Mouse (Mus musculus): ENCODE data around the gene Lpin1.
A peak's percentile ranks its signal among the peaks of the same experiment; 100 is the strongest.

The Lpin1 gene

DNA sequence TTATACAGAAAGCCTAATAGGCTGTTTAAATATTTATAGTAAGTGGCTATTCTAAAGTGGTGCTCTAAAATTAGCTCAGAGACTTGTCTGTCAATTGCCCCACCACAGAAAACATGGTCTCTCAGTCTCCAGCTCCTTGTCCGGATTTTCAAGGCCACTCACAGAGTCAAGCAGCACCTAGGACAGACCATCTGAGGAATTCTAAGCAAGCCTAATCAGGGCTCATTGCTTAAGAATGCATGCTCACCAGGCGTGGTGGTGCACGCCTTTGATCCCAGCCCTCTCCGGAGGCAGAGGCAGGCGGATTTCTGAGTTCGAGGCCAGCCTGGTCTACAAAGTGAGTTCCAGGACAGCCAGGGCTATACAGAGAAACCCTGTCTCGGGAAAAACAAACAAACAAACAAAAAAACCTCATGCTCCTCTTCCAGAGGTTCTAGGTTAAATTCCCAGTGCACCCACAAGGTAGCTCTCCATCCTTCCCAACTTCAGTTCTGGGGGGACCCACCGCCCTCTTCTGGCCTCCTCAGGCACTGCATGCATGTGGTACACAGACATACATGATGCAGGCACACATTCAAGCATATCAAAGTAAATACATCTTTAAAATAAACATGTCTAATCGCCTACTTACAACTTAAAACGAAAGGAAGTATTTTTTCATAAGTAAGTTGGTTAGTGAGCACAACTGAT lies 40.2 kb downstream of the Lpin1 start:
- peak in 1 of 2 experiments; percentile 44 for DNase-seq

DNA sequence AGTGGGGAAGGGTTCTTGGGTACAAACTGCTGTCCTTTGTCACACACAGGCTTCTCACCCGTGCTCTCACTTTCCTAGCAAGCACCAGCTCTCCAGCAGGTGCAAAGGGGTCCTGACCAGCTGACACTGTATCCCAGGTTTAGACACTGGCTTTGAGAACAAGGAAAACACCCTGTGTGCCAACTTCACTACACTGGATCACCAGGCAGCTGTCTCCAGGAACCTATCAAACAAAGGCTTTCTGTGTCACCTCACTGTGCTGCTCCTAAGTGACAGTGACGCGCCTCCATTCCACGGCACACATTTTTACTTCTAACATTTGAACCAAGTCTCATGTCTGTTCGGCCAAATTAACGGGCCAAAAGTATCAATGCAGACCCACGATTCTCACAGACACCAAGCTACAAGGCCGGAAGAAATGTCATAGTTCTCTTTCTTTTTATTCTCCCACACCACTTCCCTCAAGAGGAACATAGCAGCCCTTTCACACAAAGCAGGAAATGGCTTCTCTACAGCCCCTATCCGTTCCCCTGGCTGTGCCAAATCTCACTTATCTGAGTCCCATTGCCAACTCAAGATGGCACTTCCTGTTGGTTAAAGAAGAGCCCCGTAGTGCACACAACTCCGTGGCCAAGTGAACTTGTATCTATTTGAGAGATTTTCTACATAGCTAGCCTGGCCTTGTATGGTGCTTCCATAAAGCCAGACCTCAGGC lies 41.7 kb downstream of the Lpin1 start:
- DNase-seq, result peak in 1 of 2 experiments; percentile 25

DNA sequence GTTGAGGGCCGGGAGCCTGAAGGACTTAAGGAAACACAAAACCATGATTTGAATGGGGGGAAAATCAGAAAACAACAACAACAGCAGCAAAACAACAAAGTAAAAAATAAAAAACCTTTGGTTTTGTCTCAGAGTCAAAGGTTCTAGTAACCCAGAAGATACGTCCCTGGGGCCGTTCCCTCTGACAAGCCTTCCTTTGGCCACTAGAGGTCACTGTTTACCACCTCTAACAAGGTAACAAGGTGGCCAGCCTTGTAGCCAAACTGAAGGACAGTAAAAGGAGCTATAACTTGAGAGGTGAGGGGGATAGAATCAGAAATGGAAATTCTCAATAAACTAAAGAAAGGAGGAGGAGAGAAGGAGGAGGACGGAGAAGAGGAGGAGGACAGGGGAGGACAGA lies 42.3 kb downstream of the Lpin1 start:
- DNase-seq, result peak; percentile 75 to 80

DNA sequence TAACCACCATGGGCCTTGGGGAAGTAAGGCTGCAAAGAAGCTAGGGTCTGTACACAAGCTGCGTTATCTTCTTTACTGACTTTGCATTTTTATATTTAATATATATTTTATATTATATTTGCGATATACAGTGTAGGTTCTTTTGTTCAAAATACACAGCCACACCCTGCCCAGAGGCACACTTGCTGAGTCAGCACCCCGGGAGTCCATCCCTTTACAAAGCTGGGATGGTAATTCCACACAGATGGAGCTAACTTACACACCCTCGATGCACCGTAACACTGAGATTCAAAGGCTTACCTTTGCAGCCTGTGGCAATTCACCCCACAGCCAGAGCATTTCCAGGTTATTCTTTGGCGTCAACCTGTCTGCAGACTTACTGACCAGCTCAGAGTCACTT lies 42.7 kb downstream of the Lpin1 start:
- DNase-seq, result no peak

DNA sequence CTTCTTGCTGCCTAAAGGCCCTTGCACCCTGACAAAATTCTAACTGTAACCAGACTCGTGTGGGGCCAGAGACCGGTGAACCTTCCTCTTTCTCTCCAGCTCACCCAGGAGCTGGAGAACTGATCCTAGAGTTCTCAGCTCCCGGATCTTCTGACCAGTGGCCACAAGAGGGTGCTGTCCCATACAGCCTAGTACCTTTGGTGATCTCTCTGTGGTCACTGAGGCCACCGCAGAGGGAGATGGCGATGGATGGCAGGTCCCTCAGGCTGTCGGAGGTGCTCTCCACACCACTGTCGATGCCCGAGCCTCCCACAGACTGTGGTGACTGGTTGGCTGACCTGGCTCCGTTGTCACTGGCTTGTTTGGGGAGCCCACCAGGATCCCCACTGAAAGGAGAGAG lies 47.3 kb downstream of the Lpin1 start:
- DNase-seq, result peak; percentile 24 to 25

DNA sequence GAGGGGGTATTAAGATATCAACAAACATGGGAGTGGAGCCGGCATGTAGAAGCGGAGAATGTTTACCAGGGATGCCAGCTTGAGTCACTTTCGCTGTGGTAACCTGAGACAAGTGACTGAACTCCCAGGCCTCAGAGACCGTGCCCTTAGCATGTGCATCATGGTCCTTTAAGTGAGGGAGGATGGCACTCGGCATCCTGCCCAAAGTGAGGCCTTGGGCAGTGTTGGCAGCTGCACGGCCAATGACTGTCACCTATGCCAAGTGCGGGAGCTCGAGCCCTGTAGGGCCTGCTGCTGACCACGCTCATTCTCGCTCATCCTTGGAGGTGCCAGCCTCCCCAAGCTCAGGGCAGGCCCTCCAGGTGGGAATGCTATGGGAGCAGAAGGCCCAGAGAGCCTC lies 48.1 kb downstream of the Lpin1 start:
- no peak for DNase-seq

DNA sequence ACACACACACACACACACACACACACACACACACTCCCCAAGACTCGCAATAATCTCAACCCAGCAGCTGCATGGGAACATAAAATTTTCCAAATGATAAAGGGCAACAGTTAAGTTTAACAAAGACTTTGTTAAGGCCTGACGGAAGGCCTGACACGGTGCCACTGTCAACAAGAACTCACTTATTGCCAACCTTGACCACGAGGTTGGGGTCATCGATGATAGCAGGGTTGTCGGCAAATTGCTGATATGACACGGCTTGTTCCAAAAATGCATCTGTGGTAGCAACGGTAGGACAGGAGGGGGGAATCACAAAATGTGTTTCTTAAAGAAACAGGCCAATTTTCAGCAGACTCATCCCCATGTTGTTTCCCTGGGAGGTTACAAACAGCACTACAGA lies 48.6 kb downstream of the Lpin1 start:
- no peak for DNase-seq

DNA sequence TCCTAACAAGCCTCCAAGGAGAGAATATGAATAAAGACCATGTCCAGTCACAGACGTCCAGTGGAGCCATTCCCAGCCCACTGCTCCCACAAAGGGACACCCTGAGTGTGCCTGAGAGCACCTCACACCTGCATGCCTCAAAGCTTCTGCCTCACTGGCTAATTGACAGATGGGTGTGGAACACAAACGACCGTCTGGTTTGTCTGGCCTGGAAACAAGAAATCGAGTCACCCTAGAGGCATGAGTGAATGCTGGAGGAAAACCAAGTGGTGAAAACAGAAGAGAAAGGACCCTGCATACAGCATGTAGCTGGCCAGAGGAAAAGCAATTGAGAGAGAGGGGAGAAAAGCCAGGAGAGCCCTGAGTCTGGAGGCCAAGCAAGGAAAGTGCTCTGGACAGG lies 53.5 kb downstream of the Lpin1 start:
- no peak for DNase-seq

DNA sequence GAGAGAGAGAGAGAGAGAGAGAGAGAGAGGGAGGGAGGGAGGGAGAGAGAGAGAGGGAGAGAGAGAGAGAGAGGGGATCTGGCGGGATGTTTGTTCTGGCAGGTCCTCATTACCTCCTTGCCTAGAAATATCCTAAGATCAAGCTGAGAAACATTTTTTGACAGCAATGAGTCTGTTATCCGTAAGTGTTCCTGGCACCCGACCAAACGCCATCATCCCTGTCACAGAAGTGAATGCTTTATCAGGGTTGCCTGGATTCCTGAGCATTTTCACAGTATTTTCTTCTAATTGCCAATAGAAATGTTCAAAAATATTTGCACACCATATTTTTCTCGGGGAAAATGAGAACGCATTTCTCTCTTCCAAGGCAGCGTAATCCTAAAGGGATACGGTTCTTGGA lies 56.6 kb downstream of the Lpin1 start:
- DNase-seq, result no peak

DNA sequence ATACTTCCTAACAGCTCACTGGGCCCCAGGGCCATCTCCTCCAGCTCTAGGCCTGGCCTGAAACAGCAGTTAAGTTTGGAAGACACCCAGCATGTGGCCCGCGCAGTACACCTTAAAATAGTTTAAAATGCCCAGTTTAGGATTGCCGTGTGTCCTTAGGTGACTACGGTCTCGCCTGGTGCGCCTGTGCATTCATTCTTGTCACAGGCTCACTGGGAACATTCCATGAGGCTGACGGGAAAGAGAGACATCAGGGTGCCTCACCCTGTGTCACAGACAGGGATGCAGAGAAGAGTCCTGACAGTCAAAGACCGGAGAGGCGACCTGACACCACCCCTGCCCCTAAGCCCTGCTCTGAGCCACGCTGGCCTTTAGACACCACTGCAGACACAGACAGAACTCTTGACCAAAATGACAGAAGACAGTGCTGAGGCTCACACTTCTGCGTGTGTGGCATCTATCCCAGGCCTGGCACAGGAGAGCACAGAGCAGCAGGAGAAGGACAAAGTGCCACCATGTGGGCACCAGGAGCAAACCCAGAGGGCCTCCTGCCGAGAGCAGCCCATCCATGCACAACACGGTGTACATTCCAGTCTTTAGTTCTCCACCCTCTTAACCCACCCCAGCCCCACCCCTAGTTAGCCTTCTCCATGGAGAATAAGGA lies 58.5 kb downstream of the Lpin1 start:
- no peak for DNase-seq

DNA sequence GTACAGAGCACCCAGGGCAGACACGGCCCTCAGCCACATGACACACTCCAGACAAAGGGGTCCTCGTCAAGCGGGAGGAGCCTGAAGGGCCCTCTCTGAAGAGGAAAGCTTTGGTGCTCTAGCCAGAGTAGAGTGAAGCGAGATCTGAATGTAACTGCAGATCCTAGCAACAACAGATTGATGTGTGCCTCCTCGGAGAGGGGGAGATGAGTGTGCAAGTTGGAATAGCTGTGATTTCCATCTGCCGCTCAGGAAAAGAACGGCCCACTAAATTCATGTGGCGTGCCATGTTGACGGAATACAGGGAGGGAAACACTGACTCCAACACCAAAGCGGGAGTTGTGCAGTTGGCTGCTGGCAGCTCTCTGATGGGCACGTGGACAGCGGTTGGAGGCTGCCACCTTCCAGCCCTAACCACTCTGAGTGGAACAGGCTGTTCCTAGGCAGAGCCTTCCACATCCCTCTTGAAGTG lies 59.7 kb downstream of the Lpin1 start:
- no peak for DNase-seq

DNA sequence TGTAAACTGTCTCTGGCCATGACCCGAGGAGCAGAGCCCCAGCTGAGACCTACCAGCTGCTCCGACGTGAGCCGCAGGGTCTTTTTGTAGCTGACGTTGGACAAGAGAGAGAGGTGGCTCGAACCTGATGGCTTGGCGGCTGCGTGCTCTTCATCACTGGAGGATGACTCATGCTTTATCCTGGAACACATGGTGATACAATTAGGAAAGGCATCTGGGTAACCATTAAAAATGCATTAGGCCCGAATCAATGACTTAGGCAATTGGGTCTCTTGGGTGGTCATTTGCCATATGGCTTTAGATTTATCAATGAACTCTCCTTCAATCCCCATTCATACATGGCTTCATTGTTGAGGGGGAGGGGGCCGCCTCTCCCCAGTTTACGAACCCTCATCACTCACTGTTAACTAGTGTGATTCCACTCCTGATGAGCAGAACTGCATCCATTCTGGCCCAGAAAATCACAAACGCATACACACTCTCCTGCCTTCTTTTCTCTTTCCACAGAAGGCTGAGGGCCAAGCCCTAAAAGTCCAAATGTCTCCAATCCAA lies 61.9 kb downstream of the Lpin1 start:
- no peak for DNase-seq

DNA sequence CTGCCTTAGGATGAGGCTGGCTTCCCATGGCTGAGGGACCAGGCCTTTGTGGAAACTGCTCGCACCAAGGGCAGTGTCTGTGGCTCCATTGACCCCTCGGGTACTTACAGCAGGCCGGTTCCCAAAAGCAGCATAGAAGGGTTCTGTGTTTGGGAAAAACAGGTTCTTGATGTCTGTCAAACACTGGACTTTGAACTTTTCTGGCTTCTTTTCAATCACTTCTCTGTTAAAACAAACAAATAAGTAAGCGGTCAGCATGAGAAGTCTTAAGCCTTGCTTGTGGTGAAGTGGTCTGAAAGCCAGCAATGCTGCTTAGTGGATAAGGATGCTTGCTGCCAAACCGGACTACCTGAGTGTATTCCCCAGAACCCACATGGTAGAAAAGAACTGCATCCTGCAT lies 69.2 kb downstream of the Lpin1 start:
- DNase-seq, result no peak

DNA sequence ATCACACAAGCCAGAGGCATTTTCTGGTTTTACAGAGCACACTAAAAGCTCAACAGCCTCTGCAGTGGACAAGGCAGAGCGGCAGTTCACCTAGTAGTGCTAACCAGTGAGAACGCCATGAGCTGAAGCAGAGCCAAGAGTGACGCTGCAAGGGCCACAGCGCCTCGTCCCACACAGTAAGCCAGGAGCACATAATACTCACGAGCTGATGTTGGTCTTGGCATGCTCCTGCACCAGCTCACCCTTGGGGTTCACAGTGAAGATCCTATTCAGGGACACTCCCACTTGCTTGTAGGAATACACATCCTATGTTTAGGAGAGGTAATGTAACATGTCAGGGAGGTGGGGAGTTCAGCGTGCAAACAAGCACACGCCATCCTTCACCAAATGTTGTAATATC lies 70.1 kb downstream of the Lpin1 start:
- DNase-seq, result no peak

DNA sequence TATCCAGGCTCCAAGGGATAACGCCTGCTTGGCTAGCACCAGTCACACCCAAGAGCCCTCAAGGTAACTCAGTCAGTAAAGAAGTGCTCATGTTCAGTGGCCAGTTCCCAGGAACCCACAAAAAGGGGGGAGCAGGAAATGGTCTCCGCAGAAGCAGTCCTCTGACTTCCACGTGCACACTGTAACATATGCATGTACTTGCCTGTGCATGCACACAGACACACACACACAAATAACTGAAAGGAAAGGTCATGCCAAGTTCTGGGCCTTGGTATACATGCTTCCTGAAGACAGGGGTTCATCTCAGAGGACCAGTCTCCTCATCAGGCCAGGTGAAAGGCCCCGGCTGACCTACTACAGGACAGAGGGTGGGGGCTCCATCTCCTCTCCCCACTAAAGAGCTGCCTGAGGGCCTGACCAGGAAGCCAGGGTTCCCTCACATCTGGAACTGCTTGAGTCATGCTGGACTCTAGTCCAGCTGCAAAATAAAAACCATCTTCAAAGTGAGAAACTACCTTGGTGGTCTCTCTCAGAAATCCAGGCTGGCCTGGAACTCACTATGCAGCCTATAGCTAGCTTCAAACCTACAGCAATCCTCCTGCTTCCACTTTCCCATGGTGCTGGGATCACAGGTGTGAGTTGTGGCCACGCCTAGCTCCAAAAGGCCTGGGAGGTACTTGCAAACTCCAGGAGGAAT lies 70.7 kb downstream of the Lpin1 start:
- no peak for DNase-seq

DNA sequence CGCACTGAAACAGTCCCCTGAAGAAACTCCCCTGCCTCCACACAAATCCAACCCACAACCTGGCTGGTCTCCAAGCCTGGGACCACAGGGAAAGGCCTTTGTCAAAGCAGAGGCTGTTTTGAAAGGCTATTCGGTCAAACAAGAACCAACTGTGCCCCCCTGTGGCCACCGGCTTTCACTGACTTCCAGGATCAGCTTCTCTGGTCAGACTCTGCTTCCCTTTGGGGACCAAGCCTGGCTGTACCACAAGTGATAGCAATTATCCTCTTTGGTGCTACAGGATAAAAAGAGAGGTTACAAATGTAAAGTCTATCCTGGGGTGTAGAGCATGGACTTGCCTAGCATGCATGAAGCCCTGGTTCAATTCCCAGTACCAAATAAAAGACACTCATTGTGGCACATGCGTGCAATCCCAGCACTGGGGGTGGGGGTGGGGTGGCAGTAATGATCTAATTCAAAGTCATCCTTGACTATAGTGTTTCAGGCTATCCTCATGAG lies 77.4 kb downstream of the Lpin1 start:
- DNase-seq, result peak; percentile 77 to 79

DNA sequence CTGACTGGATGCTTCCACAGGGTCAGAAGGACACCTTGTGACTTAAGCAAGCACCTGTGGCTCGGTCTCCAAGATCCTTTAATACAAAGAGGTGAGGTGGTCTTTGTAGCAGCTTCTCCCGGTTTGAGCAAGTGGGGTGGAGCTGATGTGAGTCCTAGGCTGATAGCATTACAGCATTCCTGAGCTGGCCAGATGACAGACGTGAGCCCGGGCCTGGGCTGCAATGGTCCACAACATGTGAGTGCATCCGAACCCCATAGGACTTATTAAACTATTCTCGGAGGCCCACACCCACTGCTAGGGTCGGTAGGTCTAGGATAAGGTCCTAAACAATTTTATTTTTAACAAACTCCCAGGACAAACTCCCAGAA lies 77.9 kb downstream of the Lpin1 start:
- peak in 1 of 2 experiments; percentile 22 for DNase-seq

DNA sequence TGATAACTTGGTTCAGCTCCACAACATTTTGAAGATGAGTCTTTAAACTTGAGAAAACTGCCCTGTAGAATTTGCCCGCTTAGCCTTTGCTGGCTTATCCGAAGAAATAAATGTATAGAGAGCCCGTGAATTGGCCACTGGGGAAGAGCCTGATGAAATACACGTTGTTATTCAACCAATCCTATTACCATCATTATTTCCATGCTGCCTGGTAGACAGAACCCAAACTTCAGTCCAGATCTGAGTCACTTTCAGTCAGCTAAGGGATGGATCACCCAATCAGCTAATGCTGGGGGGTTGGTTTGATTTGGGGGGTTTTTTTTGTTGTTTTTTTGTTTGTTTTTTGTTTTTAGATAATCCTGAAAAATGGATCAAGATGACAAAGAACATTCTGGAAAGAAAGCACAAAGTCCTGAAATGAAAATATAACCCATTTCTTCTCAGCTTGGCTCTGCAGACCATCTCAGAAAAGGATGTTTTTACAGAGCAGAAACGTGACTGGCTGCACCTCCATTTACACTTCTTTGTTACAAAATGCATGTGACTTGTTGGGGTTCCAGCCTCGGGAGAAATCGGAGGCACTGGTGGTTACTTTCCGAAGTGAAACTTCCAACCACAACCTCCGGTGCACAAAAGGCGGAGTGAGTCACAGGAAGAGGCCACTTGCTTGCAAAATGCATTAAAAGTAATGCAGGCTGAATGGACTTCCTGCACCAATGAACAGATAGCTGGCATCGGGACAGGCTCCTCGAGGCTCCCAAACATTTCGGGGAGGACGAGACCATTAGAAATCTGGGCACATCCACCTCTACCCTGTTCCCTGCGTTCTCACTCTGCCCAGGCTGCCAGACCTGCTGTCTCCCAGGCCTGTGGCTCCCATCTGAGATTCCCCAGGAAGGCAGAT lies 78.6 kb downstream of the Lpin1 start:
- DNase-seq, result peak; percentile 59 to 64

DNA sequence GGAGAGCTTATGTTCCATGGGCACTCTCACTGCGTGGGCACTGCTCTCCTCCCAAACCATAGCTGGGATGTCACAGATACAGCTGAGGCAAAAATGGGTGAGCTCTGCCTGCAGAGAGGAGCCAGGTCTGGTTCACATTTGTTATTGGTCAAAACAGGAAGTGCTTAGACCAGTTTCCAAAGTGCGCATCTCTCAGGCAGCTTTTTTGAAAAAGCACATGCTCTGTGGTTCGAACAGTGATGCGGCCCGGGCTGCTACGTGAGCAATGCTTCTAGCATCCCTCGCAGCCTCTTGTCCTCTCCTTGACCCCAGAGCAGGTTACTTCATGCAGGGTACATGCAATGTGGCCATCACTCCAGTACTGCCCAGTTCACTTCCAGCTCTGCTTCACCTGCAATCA lies 82.1 kb downstream of the Lpin1 start:
- peak; percentile 32 to 37 for DNase-seq

DNA sequence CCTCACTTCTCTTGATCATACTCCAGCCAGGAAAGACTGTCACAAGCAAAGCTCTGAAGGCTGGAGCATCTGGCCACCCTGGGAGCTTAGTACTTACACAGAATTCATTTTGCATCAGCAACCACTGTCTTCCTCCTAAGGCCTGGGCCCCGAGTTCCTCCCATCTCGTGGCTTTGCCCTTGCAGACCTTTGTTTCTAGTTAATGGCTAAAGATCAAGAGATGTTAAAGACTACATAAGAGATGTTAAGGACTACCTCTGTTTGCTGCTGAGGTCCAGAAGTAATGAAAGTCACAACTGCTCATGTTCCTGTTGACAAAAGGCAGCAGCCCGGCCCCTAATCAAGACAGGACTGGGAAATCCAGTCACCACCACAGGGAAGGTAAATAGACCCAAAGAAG lies 82.8 kb downstream of the Lpin1 start:
- DNase-seq, result no peak

DNA sequence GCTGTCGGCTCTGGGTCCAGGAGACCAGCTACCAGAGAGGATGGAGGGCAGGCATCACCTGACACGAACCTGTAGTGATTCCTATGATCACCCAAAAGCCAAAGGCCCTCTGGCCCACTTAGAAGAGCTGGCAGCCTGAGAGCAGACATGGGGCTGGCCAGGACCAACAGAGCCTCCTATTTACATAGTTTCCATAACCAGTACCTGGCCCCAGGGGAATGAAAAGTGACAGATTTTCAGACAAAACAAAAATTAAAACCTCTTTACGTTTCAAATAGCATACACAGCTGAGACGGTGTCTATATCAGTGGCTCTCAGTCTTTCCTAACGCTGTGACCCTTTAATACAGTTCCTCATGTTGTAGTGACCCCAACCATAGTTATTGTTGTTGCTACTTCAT lies 83.9 kb downstream of the Lpin1 start:
- peak; percentile 44 to 51 for DNase-seq

DNA sequence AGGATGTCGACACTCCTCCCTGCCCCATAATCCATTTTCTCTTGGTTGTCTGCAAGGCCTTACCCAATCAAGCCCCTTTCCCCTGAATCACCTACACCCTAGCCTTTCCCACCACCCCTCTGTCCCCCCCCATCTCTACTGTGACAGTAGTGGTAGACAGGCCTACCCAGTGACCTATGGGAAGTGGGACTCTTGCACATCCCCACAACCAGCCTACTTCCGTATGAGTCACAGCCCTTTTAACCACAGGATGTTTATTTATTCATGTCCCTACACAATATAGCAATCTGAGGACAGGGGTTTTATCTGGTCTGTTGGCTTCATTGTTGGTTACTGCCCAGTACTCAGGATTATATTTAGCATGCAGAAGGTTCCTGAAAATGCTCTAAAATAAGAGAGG lies 84.6 kb downstream of the Lpin1 start:
- DNase-seq, result peak; percentile 54 to 59

Measured in B cell, adult 2 months (primary cell).